Comparison of ENCODE assay signal across 9 mouse cellular contexts in genomic region chr10:37861001-37861400, GRCm38 (mm10).
A peak's percentile ranks its signal among the peaks of the same experiment; 100 is the strongest.
DNase-seq lines count a peak whose midpoint lies in the region; ATAC-seq and TF ChIP-seq lines count a peak whose summit lies in the region.
"Had no signal": no experiment of that assay in that cellular context is flagged by ENCODE, and none has a peak within 500 bp of the region (broad histone marks: within the 10 kb centered on the region; RNA-seq: fewer than 3 reads in every experiment).

No protein-coding gene starts in this region.

- H3K27me3 ChIP-seq in lung, embryonic 14.5 days (ENCODE audit: insufficient read depth, low read length) = no peaks in the 10 kb centered on the region
- no peaks in the 10 kb centered on the region for H3K27me3 ChIP-seq in midbrain, embryonic 13.5 days

- H3K4me3 ChIP-seq in lung, embryonic 14.5 days (ENCODE audit: low read depth, low read length) = no peak overlapping the region
- no peak overlapping the region for H3K4me3 ChIP-seq in midbrain, embryonic 13.5 days (replicated peaks)

- no peaks in the 10 kb centered on the region for H3K4me1 ChIP-seq in lung, embryonic 14.5 days (ENCODE audit: insufficient read depth)
- H3K4me1 ChIP-seq in midbrain, embryonic 13.5 days (replicated peaks) = no peaks in the 10 kb centered on the region

- H3K9me3 ChIP-seq in lung, embryonic 14.5 days (ENCODE audit: low read depth, low read length) = no peaks in the 10 kb centered on the region
- no peaks in the 10 kb centered on the region for H3K9me3 ChIP-seq in midbrain, embryonic 13.5 days

- TF ChIP-seq CTCF in lung, embryonic 14.5 days (IDR thresholded peaks at IDR 0.05; ENCODE audit: low read depth) = no peak

- no peak overlapping the region for H3K27ac ChIP-seq in lung, embryonic 14.5 days (ENCODE audit: low read depth)
- no peak overlapping the region for H3K27ac ChIP-seq in midbrain, embryonic 13.5 days

- H3K4me2 ChIP-seq in lung, embryonic 14.5 days = no peak overlapping the region
- H3K4me2 ChIP-seq in midbrain, embryonic 13.5 days (replicated peaks) = no peak overlapping the region

- H3K36me3 ChIP-seq in lung, embryonic 14.5 days (ENCODE audit: insufficient read depth) = no peaks in the 10 kb centered on the region
- no peaks in the 10 kb centered on the region for H3K36me3 ChIP-seq in midbrain, embryonic 13.5 days

- ATAC-seq in lung, embryonic 14.5 days (ENCODE audit: insufficient read depth) = peak; percentile 70; the same call in 1 of the 2 replicates
- ATAC-seq in midbrain, embryonic 13.5 days = no peak

- DNase-seq in lung, embryonic 14.5 days = peak; percentile 52
- DNase-seq in lung, postnatal 36 days = no peak
- peak; percentile 32 for DNase-seq in fibroblast of lung, adult 2 months (ENCODE audit: low read depth)
- peak; percentile 31 for DNase-seq in kidney, adult 18-20 months
- peak; percentile 6 to 37 for DNase-seq in lung, postnatal 4 days
- DNase-seq in right cerebral cortex, postnatal 10 days (ENCODE audit: low spot score in 2 of 2) = no peak
- DNase-seq in cerebellum, adult 9-11 months = no peak
- DNase-seq: cerebellum, adult 8-10 months had no signal

- 51% methylated on average over 4 of the region's 4 CpGs for WGBS in lung, embryonic 14.5 days
- 60% methylated on average over 4 of the region's 4 CpGs for WGBS in midbrain, embryonic 13.5 days

- no peak overlapping the region for H3K9ac ChIP-seq in lung, embryonic 14.5 days
- H3K9ac ChIP-seq in midbrain, embryonic 13.5 days (replicated peaks) = no peak overlapping the region

Comparison
In these comparisons a context has a peak if more than half of its experiments do, and no peak if none do; other contexts are left out.
1. DNase-seq: peak in lung, embryonic 14.5 days (single experiment), fibroblast of lung, adult 2 months (single experiment), kidney, adult 18-20 months (single experiment) and lung, postnatal 4 days (2 of 2); none in lung, postnatal 36 days (single experiment), right cerebral cortex, postnatal 10 days (0 of 2) and cerebellum, adult 9-11 months (single experiment).